Mouse (Mus musculus) liver, embryonic 11.5 days (tissue): ENCODE results near the gene Zfp384. TPM values are rescaled to one million over a fixed set of nuclear protein-coding genes. Genes with fewer than 3 reads are reported as not detected.

Experiments
- ATAC-seq: fragments of 200-750 bp; cut with Nextera tagmentation; replicated peaks from 2 replicates; pipeline ENCODE4 v1.8.0; 2017; ENCODE audit warnings: moderate number of reproducible peaks, mild to moderate bottlenecking, moderate TSS enrichment, moderate library complexity; ENCODE audit not compliant: low FRiP score
- DNase-seq: peaks from one replicate; pipeline ENCODE4 v3.0.0-alpha.2; 2017; ENCODE audit warnings: low spot score
- H3K27ac ChIP-seq: fragments of 300-500 bp; sonication (generic); 2 replicates; pipeline ENCODE4 v1.5.1; 2014; ENCODE audit warnings: mild to moderate bottlenecking, low read depth, low read length, control low read depth
- H3K27me3 ChIP-seq: fragments of 300-500 bp; sonication (generic); replicated peaks from 2 replicates; pipeline ENCODE4 v1.6.1; 2014; ENCODE audit warnings: low read length, mixed read lengths; ENCODE audit not compliant: control insufficient read depth, insufficient read depth
- H3K36me3 ChIP-seq: fragments of 300-500 bp; sonication (generic); 2 replicates; pipeline ENCODE4 v1.6.1; 2014; ENCODE audit warnings: mild to moderate bottlenecking, low read length, moderate library complexity, mixed read lengths; ENCODE audit not compliant: control insufficient read depth, insufficient read depth
- H3K4me1 ChIP-seq: fragments of 300-500 bp; sonication (generic); replicated peaks from 2 replicates; pipeline ENCODE4 v1.6.1; 2014; ENCODE audit warnings: low read length, mixed read lengths; ENCODE audit not compliant: control insufficient read depth, insufficient read depth
- H3K4me2 ChIP-seq: fragments of 300-500 bp; sonication (generic); 2 replicates; pipeline ENCODE4 v1.6.1; 2014; ENCODE audit warnings: mild to moderate bottlenecking, control low read depth, moderate library complexity
- H3K4me3 ChIP-seq: fragments of 300-500 bp; sonication (generic); 2 replicates; pipeline ENCODE4 v1.5.1; 2014; ENCODE audit warnings: low read depth, low read length, control low read depth
- H3K9ac ChIP-seq: fragments of 300-500 bp; sonication (generic); 2 replicates; pipeline ENCODE4 v1.6.1; 2014; ENCODE audit warnings: low read depth, low read length, control low read depth
- H3K9me3 ChIP-seq: fragments of 300-500 bp; sonication (generic); 2 replicates; pipeline ENCODE4 v1.6.1; 2016; ENCODE audit warnings: low read length, inconsistent platforms, mixed read lengths; ENCODE audit not compliant: control insufficient read depth
- WGBS: fragments of 180-500 bp; shearing (Covaris S2); extraction: QIAGEN DNeasy Blood & Tissue Kit; methylation state at CpG from one replicate; pipeline ENCODE4 v1.1.7; 2014; 5-methylcytosine and 5-hydroxymethylcytosine counted together
- polyA plus RNA-seq: library from polyadenylated mRNA; unstranded; fragments of >200 nt; fragmentation: Nextera tagmentation; extraction: Ambion mirVana; gene quantifications from 2 replicates; pipeline ENCODE4 v1.2.1, GENCODE M21; 2014

The Zfp384 gene
- polyA plus RNA-seq, 1 experiment from 2014 or later: 7.9 TPM

- Histone ChIP-seq H3K9me3 (no peaks in the 10 kb centered on the region), H3K36me3 (no peaks in the 10 kb centered on the region), H3K27ac (peak overlapping the region; percentile 45; the same call in 1 of the 2 replicates), H3K27me3 (no peaks in the 10 kb centered on the region), H3K4me1 (peaks cover 12% of the 10 kb centered on the region), H3K4me2 (peak overlapping the region; percentile 81), H3K4me3 (peak overlapping the region; percentile 53), H3K9ac (peak overlapping the region; percentile 66)
- ATAC-seq: peak; percentile 89
- 28% methylated on average over 45 of the region's 45 CpGs for WGBS
- peak; percentile 83 for DNase-seq
Observed at GRCm38 (mm10) chr6:125081797-125082560, 73.0 kb downstream of the Zfp384 start.

- no peak overlapping the region for H3K27ac ChIP-seq
- H3K9me3 ChIP-seq: no peaks in the 10 kb centered on the region
- no peaks in the 10 kb centered on the region for H3K27me3 ChIP-seq
- H3K36me3 ChIP-seq: no peaks in the 10 kb centered on the region
- WGBS: 87% methylated on average over 7 of the region's 7 CpGs
- H3K4me1 ChIP-seq: peaks cover 12% of the 10 kb centered on the region
- H3K9ac ChIP-seq: no peak overlapping the region
- no peak for DNase-seq
- no peak overlapping the region for H3K4me2 ChIP-seq
- no peak for ATAC-seq
- H3K4me3 ChIP-seq: no peak overlapping the region
Observed at GRCm38 (mm10) chr6:125082801-125083386, 73.9 kb downstream of the Zfp384 start.

GRCm38 (mm10) chr6:125084424-125084823 lies 75.5 kb downstream of the Zfp384 start:
- H3K4me2 ChIP-seq: no peak overlapping the region
- H3K36me3 ChIP-seq: no peaks in the 10 kb centered on the region
- ATAC-seq: peak; percentile 11; the same call in 1 of the 2 replicates
- H3K9ac ChIP-seq: no peak overlapping the region
- no peak overlapping the region for H3K27ac ChIP-seq
- DNase-seq: no peak
- no peaks in the 10 kb centered on the region for H3K9me3 ChIP-seq
- 13% methylated on average over 4 of the region's 4 CpGs for WGBS
- H3K27me3 ChIP-seq: no peaks in the 10 kb centered on the region
- no peak overlapping the region for H3K4me3 ChIP-seq
- peaks cover 20% of the 10 kb centered on the region for H3K4me1 ChIP-seq

Other genes with a start within 250 kb of the Zfp384 start
- gene Eno2, start 239.5 kb upstream of the Zfp384 start, polyA plus RNA-seq: 2.1 and 2.6 TPM in 2 replicates
- 0.11 TPM in 1 of 2 replicates, not detected in the other for gene Lrrc23, start 229.4 kb upstream of the Zfp384 start, polyA plus RNA-seq
- gene Spsb2, start 200.5 kb upstream of the Zfp384 start, polyA plus RNA-seq: 9.5 and 10.4 TPM in 2 replicates
- 1,267 and 1,294 TPM in 2 replicates for gene Tpi1, start 194.8 kb upstream of the Zfp384 start, polyA plus RNA-seq
- 115 and 118 TPM in 2 replicates for gene Usp5, start 179.7 kb upstream of the Zfp384 start, polyA plus RNA-seq
- 223 and 224 TPM in 2 replicates for gene Cdca3, start 179.6 kb upstream of the Zfp384 start, polyA plus RNA-seq
- gene Gnb3, start 168.9 kb upstream of the Zfp384 start, polyA plus RNA-seq: 0.29 and 0.74 TPM in 2 replicates
- 8.6 and 11.3 TPM in 2 replicates for gene P3h3, start 151.4 kb upstream of the Zfp384 start, polyA plus RNA-seq
- gene Gpr162, start 145.2 kb upstream of the Zfp384 start, polyA plus RNA-seq: 0.17 and 0.32 TPM in 2 replicates
- gene Cd4, start 120.9 kb upstream of the Zfp384 start, polyA plus RNA-seq: not detected in 2 replicates
- gene Lag3, start 97.4 kb upstream of the Zfp384 start, polyA plus RNA-seq: 0.35 and 0.64 TPM in 2 replicates
- 75.1 and 80.6 TPM in 2 replicates for gene Ptms, start 89.0 kb upstream of the Zfp384 start, polyA plus RNA-seq
- 257 and 264 TPM in 2 replicates for gene Mlf2, start 77.8 kb upstream of the Zfp384 start, polyA plus RNA-seq
- 147 and 159 TPM in 2 replicates for gene Cops7a, start 43.6 kb upstream of the Zfp384 start, polyA plus RNA-seq
- 0.30 and 0.40 TPM in 2 replicates for gene Pianp, start 12.5 kb upstream of the Zfp384 start, polyA plus RNA-seq
- 60.0 and 63.8 TPM in 2 replicates for gene Ing4, start 30.6 kb downstream of the Zfp384 start, polyA plus RNA-seq
- 6.0 and 7.4 TPM in 2 replicates for gene Acrbp, start 40.5 kb downstream of the Zfp384 start, polyA plus RNA-seq
- 2.6 and 3.2 TPM in 2 replicates for gene Lpar5, start 58.8 kb downstream of the Zfp384 start, polyA plus RNA-seq
- gene Chd4, start 86.8 kb downstream of the Zfp384 start, polyA plus RNA-seq: 62.5 and 71.6 TPM in 2 replicates
- gene Nop2, start 122.8 kb downstream of the Zfp384 start, polyA plus RNA-seq: 114 and 125 TPM in 2 replicates
- 7.7 and 9.9 TPM in 2 replicates for gene Iffo1, start 136.1 kb downstream of the Zfp384 start, polyA plus RNA-seq
- 2,450 and 2,526 TPM in 2 replicates for gene Gapdh, start 157.3 kb downstream of the Zfp384 start, polyA plus RNA-seq
- 150 and 158 TPM in 2 replicates for gene Ncapd2, start 182.6 kb downstream of the Zfp384 start, polyA plus RNA-seq
- 287 and 311 TPM in 2 replicates for gene Mrpl51, start 182.7 kb downstream of the Zfp384 start, polyA plus RNA-seq
- gene Vamp1, start 206.4 kb downstream of the Zfp384 start, polyA plus RNA-seq: 1.7 and 2.3 TPM in 2 replicates
- 4.0 TPM in 2 replicates for gene Tapbpl, start 222.7 kb downstream of the Zfp384 start, polyA plus RNA-seq
- gene Cd27, start 227.9 kb downstream of the Zfp384 start, polyA plus RNA-seq: 2.7 and 3.2 TPM in 2 replicates